Mouse (Mus musculus) large intestine, adult 2 months (tissue): Measurements from ENCODE around the gene Gm10300. TPM values are rescaled to one million over a fixed set of nuclear protein-coding genes. Genes with fewer than 3 reads are reported as not detected.

ENCODE experiments used
- polyA plus RNA-seq: library from polyadenylated mRNA; depleted of rRNA; stranded (reverse); fragments of >200 nt; gene quantifications from 2 replicates; pipeline ENCODE4 v1.2.3, GENCODE M21; 2012; rRNA removed

The Gm10300 gene
- polyA plus RNA-seq, 1 experiment = 0.12 TPM

Other genes with a start within 250 kb of the Gm10300 start
- gene Ptpru, start 236.4 kb upstream of the Gm10300 start, polyA plus RNA-seq = 2.3 and 3.5 TPM in 2 replicates
- 47.2 and 49.7 TPM in 2 replicates for gene Mecr, start 231.2 kb upstream of the Gm10300 start, polyA plus RNA-seq
- 40.1 and 40.7 TPM in 2 replicates for gene Srsf4, start 201.1 kb upstream of the Gm10300 start, polyA plus RNA-seq
- 6.0 and 6.1 TPM in 2 replicates for gene Tmem200b, start 152.9 kb upstream of the Gm10300 start, polyA plus RNA-seq
- 21.6 and 26.1 TPM in 2 replicates for gene Epb41, start 624 bp downstream of the Gm10300 start, polyA plus RNA-seq
- gene Oprd1, start 69.8 kb downstream of the Gm10300 start, polyA plus RNA-seq = 0.20 and 0.56 TPM in 2 replicates
- gene Ythdf2, start 137.6 kb downstream of the Gm10300 start, polyA plus RNA-seq = 17.8 and 21.1 TPM in 2 replicates
- 11.7 and 15.8 TPM in 2 replicates for gene Gmeb1, start 186.9 kb downstream of the Gm10300 start, polyA plus RNA-seq
- 12.7 and 13.5 TPM in 2 replicates for gene Taf12, start 199.7 kb downstream of the Gm10300 start, polyA plus RNA-seq
- 0.88 and 0.89 TPM in 2 replicates for gene Rab42, start 228.7 kb downstream of the Gm10300 start, polyA plus RNA-seq